Mouse (Mus musculus): ENCODE data around the gene Wwc1. TPM values are rescaled to one million over a fixed set of nuclear protein-coding genes. Genes with fewer than 3 reads are reported as not detected.

The Wwc1 gene
- total RNA-seq, 1 experiment: 30.4 TPM

GRCm38 (mm10) chr11:35963981-35964549, 16.3 kb downstream of the Wwc1 start:
- H3K9ac ChIP-seq (ENCODE audit: insufficient read depth, low read depth, low read length, poor library complexity, severe bottlenecking): no peak overlapping the region
- no peaks in the 10 kb centered on the region for H3K9me3 ChIP-seq (ENCODE audit: control insufficient read depth, insufficient read depth, low read depth, low read length)
- TF ChIP-seq MAFK (IDR thresholded peaks at IDR 0.05; ENCODE audit: insufficient read depth, low read depth, low read length): no peak
- no peak overlapping the region for H3K4me3 ChIP-seq (ENCODE audit: insufficient read depth in 1 of 2, low read depth in 1 of 2, low read length in 2 of 2, poor library complexity in 1 of 2, severe bottlenecking in 1 of 2)
- H3K36me3 ChIP-seq (ENCODE audit: control insufficient read depth, insufficient read depth, low read length, poor library complexity, severe bottlenecking): no peaks in the 10 kb centered on the region; the same call in 1 of the 2 replicates
- H3K4me1 ChIP-seq (ENCODE audit: control insufficient read depth in 2 of 2, insufficient read depth in 2 of 2, low read length in 2 of 2, poor library complexity in 1 of 2): peaks cover 0 to 13% of the 10 kb centered on the region in 2 experiments; a peak in 3 of 4 replicates
- in situ Hi-C loops (cut with MboI; ENCODE audit: low sequenced_read_pairs in 2 of 2, unreplicated experiment in 2 of 2): no loop called here
- peak overlapping the region; percentile 18; the same call in 1 of the 2 replicates for H3K27ac ChIP-seq (ENCODE audit: insufficient read depth, low read depth, low read length, poor library complexity, severe bottlenecking)
- DNase-seq (ENCODE audit: low read depth, low spot score): no peak

- in situ Hi-C loops (cut with MboI; ENCODE audit: low sequenced_read_pairs in 2 of 2, unreplicated experiment in 2 of 2): no loop called here
Measured at GRCm38 (mm10) chr11:35963554-35963953, 16.8 kb downstream of the Wwc1 start.

GRCm38 (mm10) chr11:35962431-35962830, 17.9 kb downstream of the Wwc1 start:
- Histone ChIP-seq H3K27ac (ENCODE audit: insufficient read depth, low read depth, low read length, poor library complexity, severe bottlenecking) (no peak overlapping the region), H3K9me3 (ENCODE audit: control insufficient read depth, insufficient read depth, low read depth, low read length) (no peaks in the 10 kb centered on the region), H3K9ac (ENCODE audit: insufficient read depth, low read depth, low read length, poor library complexity, severe bottlenecking) (no peak overlapping the region), H3K4me1 (ENCODE audit: control insufficient read depth in 2 of 2, insufficient read depth in 2 of 2, low read length in 2 of 2, poor library complexity in 1 of 2) (peaks cover 0 to 11% of the 10 kb centered on the region in 2 experiments; a peak in 2 of 4 replicates), H3K36me3 (ENCODE audit: control insufficient read depth, insufficient read depth, low read length, poor library complexity, severe bottlenecking) (no peaks in the 10 kb centered on the region; the same call in 1 of the 2 replicates), H3K4me3 (ENCODE audit: insufficient read depth in 1 of 2, low read depth in 1 of 2, low read length in 2 of 2, poor library complexity in 1 of 2, severe bottlenecking in 1 of 2) (no peak overlapping the region)
- TF ChIP-seq ZNF384 (IDR thresholded peaks at IDR 0.05; ENCODE audit: low read depth, low read length): no peak
- TF ChIP-seq MAFK (IDR thresholded peaks at IDR 0.05; ENCODE audit: insufficient read depth, low read depth, low read length): no peak
- no peak for TF ChIP-seq ZC3H11A (IDR thresholded peaks at IDR 0.05; ENCODE audit: borderline replicate concordance, low read depth, low read length)
- no peak for TF ChIP-seq HCFC1 (IDR thresholded peaks at IDR 0.05; ENCODE audit: borderline replicate concordance, insufficient read depth, low read length)
- no peak for TF ChIP-seq CHD2 (IDR thresholded peaks at IDR 0.05; ENCODE audit: low read depth, low read length)
- in situ Hi-C loops (cut with MboI; ENCODE audit: low sequenced_read_pairs in 2 of 2, unreplicated experiment in 2 of 2): no loop called here
- DNase-seq (ENCODE audit: low read depth, low spot score): no peak

More at GRCm38 (mm10) chr11:35963554-35963953, 16.8 kb downstream of the Wwc1 start:
- H3K36me3 ChIP-seq (ENCODE audit: control insufficient read depth, insufficient read depth, low read length, poor library complexity, severe bottlenecking): no peaks in the 10 kb centered on the region; the same call in 1 of the 2 replicates
- peaks cover 0 to 13% of the 10 kb centered on the region in 2 experiments; a peak in 3 of 4 replicates for H3K4me1 ChIP-seq (ENCODE audit: control insufficient read depth in 2 of 2, insufficient read depth in 2 of 2, low read length in 2 of 2, poor library complexity in 1 of 2)
- no peak overlapping the region for H3K27ac ChIP-seq (ENCODE audit: insufficient read depth, low read depth, low read length, poor library complexity, severe bottlenecking)
- H3K4me3 ChIP-seq (ENCODE audit: insufficient read depth in 1 of 2, low read depth in 1 of 2, low read length in 2 of 2, poor library complexity in 1 of 2, severe bottlenecking in 1 of 2): no peak overlapping the region
- no peak for DNase-seq (ENCODE audit: low read depth, low spot score)
- no peaks in the 10 kb centered on the region for H3K9me3 ChIP-seq (ENCODE audit: control insufficient read depth, insufficient read depth, low read depth, low read length)
- TF ChIP-seq HCFC1 (IDR thresholded peaks at IDR 0.05; ENCODE audit: borderline replicate concordance, insufficient read depth, low read length): no peak
- no peak for TF ChIP-seq MAFK (IDR thresholded peaks at IDR 0.05; ENCODE audit: insufficient read depth, low read depth, low read length)
- no peak for TF ChIP-seq CHD2 (IDR thresholded peaks at IDR 0.05; ENCODE audit: low read depth, low read length)
- TF ChIP-seq ZNF384 (IDR thresholded peaks at IDR 0.05; ENCODE audit: low read depth, low read length): no peak
- TF ChIP-seq ZC3H11A (IDR thresholded peaks at IDR 0.05; ENCODE audit: borderline replicate concordance, low read depth, low read length): no peak
- no peak overlapping the region for H3K9ac ChIP-seq (ENCODE audit: insufficient read depth, low read depth, low read length, poor library complexity, severe bottlenecking)

- TF ChIP-seq MAFK (IDR thresholded peaks at IDR 0.05; ENCODE audit: insufficient read depth, low read depth, low read length): no peak
- TF ChIP-seq CHD2 (IDR thresholded peaks at IDR 0.05; ENCODE audit: low read depth, low read length): no peak
- no peak for TF ChIP-seq ZC3H11A (IDR thresholded peaks at IDR 0.05; ENCODE audit: borderline replicate concordance, low read depth, low read length)
- TF ChIP-seq HCFC1 (IDR thresholded peaks at IDR 0.05; ENCODE audit: borderline replicate concordance, insufficient read depth, low read length): no peak
- TF ChIP-seq ZNF384 (IDR thresholded peaks at IDR 0.05; ENCODE audit: low read depth, low read length): no peak
- no peak overlapping the region for H3K27ac ChIP-seq (ENCODE audit: insufficient read depth, low read depth, low read length, poor library complexity, severe bottlenecking)
- H3K9ac ChIP-seq (ENCODE audit: insufficient read depth, low read depth, low read length, poor library complexity, severe bottlenecking): no peak overlapping the region
- in situ Hi-C loops (cut with MboI; ENCODE audit: low sequenced_read_pairs in 2 of 2, unreplicated experiment in 2 of 2): no loop called here
- H3K36me3 ChIP-seq (ENCODE audit: control insufficient read depth, insufficient read depth, low read length, poor library complexity, severe bottlenecking): peaks cover 1% of the 10 kb centered on the region; the same call in 1 of the 2 replicates
- H3K4me1 ChIP-seq (ENCODE audit: control insufficient read depth in 2 of 2, insufficient read depth in 2 of 2, low read length in 2 of 2, poor library complexity in 1 of 2): peaks cover 0 to 13% of the 10 kb centered on the region in 2 experiments; a peak in 2 of 4 replicates
- no peak overlapping the region for H3K4me3 ChIP-seq (ENCODE audit: insufficient read depth in 1 of 2, low read depth in 1 of 2, low read length in 2 of 2, poor library complexity in 1 of 2, severe bottlenecking in 1 of 2)
- no peaks in the 10 kb centered on the region for H3K9me3 ChIP-seq (ENCODE audit: control insufficient read depth, insufficient read depth, low read depth, low read length)
- DNase-seq (ENCODE audit: low read depth, low spot score): no peak
Measured at GRCm38 (mm10) chr11:35959270-35959669, 21.1 kb downstream of the Wwc1 start.

Data from ES-E14 (cell line).